Mouse (Mus musculus) limb, embryonic 14.5 days (tissue): ENCODE data around the gene Vcp. TPM values are rescaled to one million over a fixed set of nuclear protein-coding genes. Genes with fewer than 3 reads are reported as not detected.
A peak's percentile ranks its signal among the peaks of the same experiment; 100 is the strongest.

Experiments used
- ATAC-seq: fragments of 200-750 bp; cut with Nextera tagmentation; 2 replicates; pipeline ENCODE4 v1.8.0; 2017; ENCODE audit warnings: low read depth, moderate number of reproducible peaks, moderate TSS enrichment; ENCODE audit not compliant: low FRiP score
- DNase-seq: peaks from one replicate; pipeline ENCODE4 v3.0.0-alpha.2; 2015; ENCODE audit warnings: low spot score
- H3K27ac ChIP-seq: fragments of 300-500 bp; sonication (generic); replicated peaks from 2 replicates; pipeline ENCODE4 v1.5.1; 2014; ENCODE audit warnings: low read depth, mild to moderate bottlenecking, low read length, moderate library complexity, mixed read lengths
- H3K27me3 ChIP-seq: fragments of 300-500 bp; sonication (generic); 2 replicates; pipeline ENCODE4 v1.6.1; 2014; ENCODE audit warnings: low read length, mixed read lengths; ENCODE audit not compliant: control insufficient read depth, insufficient read depth
- H3K36me3 ChIP-seq: fragments of 300-500 bp; sonication (generic); 2 replicates; pipeline ENCODE4 v1.6.1; 2014; ENCODE audit warnings: mild to moderate bottlenecking, low read length, moderate library complexity, mixed read lengths; ENCODE audit not compliant: control insufficient read depth, insufficient read depth
- H3K4me1 ChIP-seq: fragments of 300-500 bp; sonication (generic); 2 replicates; pipeline ENCODE4 v1.6.1; 2014; ENCODE audit warnings: antibody characterized with exemption, low read length, mixed read lengths; ENCODE audit not compliant: control insufficient read depth, insufficient read depth
- H3K4me2 ChIP-seq: fragments of 300-500 bp; sonication (generic); replicated peaks from 2 replicates; pipeline ENCODE4 v1.6.1; 2014; ENCODE audit warnings: low read depth, mild to moderate bottlenecking, low read length, moderate library complexity; ENCODE audit not compliant: severe bottlenecking
- H3K4me3 ChIP-seq: fragments of 300-500 bp; sonication (generic); replicated peaks from 2 replicates; pipeline ENCODE4 v1.5.1; 2014; ENCODE audit warnings: low read length
- H3K9ac ChIP-seq: fragments of 300-500 bp; sonication (generic); 2 replicates; pipeline ENCODE4 v1.6.1; 2014; ENCODE audit warnings: mild to moderate bottlenecking, low read depth, low read length, moderate library complexity; ENCODE audit not compliant: severe bottlenecking
- H3K9me3 ChIP-seq: fragments of 300-500 bp; sonication (generic); 2 replicates; pipeline ENCODE4 v1.6.1; 2016; ENCODE audit warnings: low read length; ENCODE audit not compliant: control insufficient read depth
- POLR2A ChIP-seq: fragments of 200-500 bp; IDR thresholded peaks from 2 replicates; pipeline ENCODE4 v1.8.0; 2012; ENCODE audit warnings: inconsistent platforms, mild to moderate bottlenecking, moderate library complexity, borderline replicate concordance; ENCODE audit not compliant: insufficient read depth, insufficient read length; ENCODE audit errors: extremely low read depth
- WGBS: fragments of 180-500 bp; shearing (Covaris S2); extraction: QIAGEN DNeasy Blood & Tissue Kit; methylation state at CpG from one replicate; pipeline ENCODE4 v1.1.7; 2014; 5-methylcytosine and 5-hydroxymethylcytosine counted together
- polyA plus RNA-seq, 2 experiments: library from polyadenylated mRNA; depleted of rRNA in 1 of 2; stranded (reverse) in 1 of 2; unstranded in 1 of 2; fragments of >200 nt; fragmentation: Nextera tagmentation in 1 of 2; extraction: Ambion mirVana in 1 of 2; gene quantifications; 2 replicates each; pipeline versions ENCODE4 v1.2.1 to v1.2.3; 2012 to 2014

Vcp gene
- polyA plus RNA-seq, 2 experiments: 248 to 468 TPM

DNA sequence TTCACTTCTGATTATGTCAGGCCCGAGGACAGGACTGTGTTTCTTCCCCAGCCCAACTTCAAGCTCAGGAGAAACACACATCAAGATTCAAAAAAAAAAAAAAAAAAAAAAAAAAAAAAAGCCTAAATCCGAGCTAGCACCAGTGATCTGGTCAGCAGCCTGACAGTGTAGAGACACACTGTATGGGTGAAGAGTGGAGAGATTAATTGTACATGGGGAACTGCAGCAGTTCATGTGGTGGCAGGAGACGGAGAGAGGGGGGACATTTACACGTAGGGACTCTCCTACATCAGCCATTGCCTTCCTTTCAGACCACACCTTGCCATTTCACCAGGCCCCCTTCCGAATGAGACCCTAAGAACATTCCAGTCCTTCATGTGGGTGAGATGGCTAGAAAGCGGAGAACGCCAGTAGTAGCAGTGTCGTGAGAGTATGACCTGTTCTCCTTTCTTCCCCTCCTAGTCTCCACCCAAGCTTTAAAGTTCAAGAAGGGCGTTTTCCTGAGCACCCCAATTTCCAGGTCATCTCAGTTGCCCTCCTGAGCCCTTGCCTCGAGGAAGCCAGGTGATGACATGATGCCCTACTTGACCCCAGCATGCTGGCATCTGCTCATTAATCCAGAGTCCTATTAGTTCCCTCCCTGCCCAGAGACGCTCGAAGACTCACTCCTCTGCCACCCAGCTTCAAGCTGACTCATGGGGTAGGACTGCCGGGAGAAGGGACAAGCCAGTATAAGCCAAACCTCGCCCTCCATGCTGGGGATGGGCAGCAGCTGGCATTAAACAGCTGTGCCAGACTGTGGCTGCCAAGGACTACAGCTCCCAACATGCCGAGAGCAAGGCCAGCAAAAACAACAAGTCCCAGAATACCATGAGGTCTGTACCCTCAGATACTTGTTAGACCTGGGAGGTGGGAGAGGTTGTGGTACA lies 38.5 kb upstream of the Vcp start:
- H3K27me3 ChIP-seq: no peaks in the 10 kb centered on the region
- peak overlapping the region; percentile 72; the same call in 1 of the 2 replicates for H3K9ac ChIP-seq
- no peaks in the 10 kb centered on the region for H3K9me3 ChIP-seq
- no peak for TF ChIP-seq POLR2A
- no peak overlapping the region for H3K27ac ChIP-seq
- peak overlapping the region; percentile 68 for H3K4me3 ChIP-seq
- peaks cover 12% of the 10 kb centered on the region for H3K4me1 ChIP-seq
- peaks cover 26% of the 10 kb centered on the region for H3K36me3 ChIP-seq
- peak overlapping the region; percentile 80 for H3K4me2 ChIP-seq
- 51% methylated on average over 15 of the region's 15 CpGs for WGBS
- ATAC-seq (no peak), DNase-seq (no peak)

DNA sequence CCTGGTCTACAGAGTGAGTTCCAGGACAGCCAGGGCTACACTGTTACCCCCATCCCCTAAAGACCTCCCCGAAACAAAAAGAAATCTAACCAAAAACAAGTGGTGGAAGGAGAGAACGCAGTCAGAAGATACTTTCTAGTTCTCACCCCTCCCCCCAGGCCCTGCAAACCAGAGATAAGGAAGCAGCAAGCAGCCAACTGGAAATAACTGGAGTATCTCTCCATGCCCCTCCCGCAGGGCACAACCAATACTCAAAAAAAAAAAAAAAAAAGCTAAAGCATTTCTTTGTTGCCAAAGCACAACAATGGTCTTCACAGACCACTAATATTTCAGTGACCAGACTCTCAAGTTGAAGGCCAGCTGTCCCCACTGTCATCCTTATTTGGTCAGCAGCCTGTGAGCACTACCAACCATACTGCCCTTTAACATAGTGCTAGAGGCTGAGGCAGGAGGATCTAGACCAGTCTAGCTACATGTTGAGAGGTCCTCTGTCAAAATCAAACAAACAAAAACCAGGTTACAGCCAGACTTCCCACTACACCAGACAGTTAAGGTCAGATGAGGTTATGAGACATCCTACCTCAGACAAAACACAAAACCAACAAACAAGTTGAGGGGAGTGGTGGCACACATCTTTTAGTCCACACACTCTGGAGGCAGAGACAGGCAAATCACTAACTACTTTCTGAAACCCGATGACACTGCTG lies 37.7 kb upstream of the Vcp start:
- 76% methylated on average over 4 of the region's 4 CpGs for WGBS
- Histone ChIP-seq H3K9me3 (no peaks in the 10 kb centered on the region), H3K4me1 (peaks cover 11% of the 10 kb centered on the region), H3K36me3 (peaks cover 32% of the 10 kb centered on the region), H3K27me3 (no peaks in the 10 kb centered on the region), H3K4me3 (0 out of 2 replicates have a peak overlapping the region, but pooled peaks have one; percentile 68), H3K4me2 (no peak overlapping the region), H3K27ac (no peak overlapping the region), H3K9ac (no peak overlapping the region)
- ATAC-seq: no peak
- no peak for DNase-seq
- TF ChIP-seq POLR2A: no peak

DNA sequence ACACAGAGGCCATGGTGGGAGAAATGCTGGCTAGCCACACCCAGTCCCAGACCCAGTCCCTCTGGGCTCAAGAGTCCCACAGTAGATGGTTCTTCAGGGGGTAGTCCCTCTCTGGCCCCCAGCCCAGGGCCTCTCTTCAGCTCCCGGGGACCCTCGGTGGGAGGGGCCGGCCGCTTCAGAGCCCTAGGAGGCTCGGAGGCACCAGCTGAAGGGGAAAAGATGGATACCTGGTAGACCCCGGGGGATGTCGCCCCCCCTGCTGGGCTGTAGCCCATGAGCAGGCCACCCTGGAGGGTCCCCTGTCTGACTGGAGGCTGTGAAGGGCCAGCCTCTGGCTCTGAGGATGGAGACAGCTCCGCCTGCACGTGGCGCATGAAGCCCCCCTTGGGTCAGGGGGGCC lies 36.0 kb upstream of the Vcp start:
- Histone ChIP-seq H3K27ac (no peak overlapping the region), H3K9me3 (no peaks in the 10 kb centered on the region), H3K4me3 (no peak overlapping the region), H3K4me2 (no peak overlapping the region), H3K9ac (no peak overlapping the region), H3K36me3 (peaks cover 38% of the 10 kb centered on the region), H3K4me1 (peaks cover 16% of the 10 kb centered on the region), H3K27me3 (no peaks in the 10 kb centered on the region)
- ATAC-seq (no peak), DNase-seq (no peak)
- 83% methylated on average over 10 of the region's 10 CpGs for WGBS
- no peak for TF ChIP-seq POLR2A

DNA sequence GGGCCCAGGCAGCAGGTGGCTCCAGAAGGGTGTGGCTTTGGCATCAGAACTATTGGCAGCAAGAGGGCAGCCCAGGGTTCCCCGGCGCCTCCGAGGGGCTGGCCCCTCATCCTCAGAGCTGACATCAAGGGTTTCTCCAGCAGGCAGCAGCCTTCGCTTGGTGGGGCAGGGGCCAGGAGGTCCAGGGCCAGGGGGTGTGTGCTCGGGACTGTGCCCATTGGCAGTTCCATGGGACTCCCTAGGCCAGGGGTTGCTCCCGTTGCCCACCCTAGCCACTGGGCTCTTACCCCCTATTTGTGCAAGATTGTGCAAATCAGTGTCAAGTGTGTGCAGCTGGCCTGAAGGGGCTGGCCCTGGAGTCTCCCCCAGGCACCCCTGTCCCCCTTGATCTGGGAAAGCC lies 35.5 kb upstream of the Vcp start:
- 85% methylated on average over 6 of the region's 6 CpGs for WGBS
- no peak for TF ChIP-seq POLR2A
- Histone ChIP-seq H3K9me3 (no peaks in the 10 kb centered on the region), H3K36me3 (peaks cover 38% of the 10 kb centered on the region), H3K27ac (no peak overlapping the region), H3K4me3 (no peak overlapping the region), H3K4me2 (no peak overlapping the region), H3K27me3 (no peaks in the 10 kb centered on the region), H3K9ac (no peak overlapping the region), H3K4me1 (peaks cover 16% of the 10 kb centered on the region)
- ATAC-seq (no peak), DNase-seq (no peak)

DNA sequence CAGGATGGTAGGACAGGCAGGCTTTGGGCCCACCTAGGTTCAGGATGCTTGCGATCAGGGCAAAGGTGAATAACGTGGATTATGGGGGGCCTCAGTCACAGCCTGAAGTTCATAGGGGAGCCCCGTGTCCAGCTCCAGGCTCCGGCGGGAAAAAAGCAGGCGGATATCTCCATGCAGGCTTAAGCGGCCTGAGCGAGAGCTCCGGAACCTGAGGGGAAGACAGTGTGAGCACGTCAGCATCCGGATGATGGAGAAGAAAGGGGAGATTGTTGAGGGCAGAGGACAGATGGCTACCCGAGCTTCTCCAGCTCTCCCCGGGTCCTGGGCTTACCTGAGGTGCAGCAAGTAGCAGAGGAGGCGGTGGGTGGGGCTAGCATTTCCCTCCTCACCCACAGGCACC lies 33.2 kb upstream of the Vcp start:
- Histone ChIP-seq H3K36me3 (peaks cover 53% of the 10 kb centered on the region), H3K9ac (no peak overlapping the region), H3K4me3 (no peak overlapping the region), H3K4me1 (peaks cover 10% of the 10 kb centered on the region; the same call in 1 of the 2 replicates), H3K27ac (no peak overlapping the region), H3K27me3 (no peaks in the 10 kb centered on the region), H3K4me2 (no peak overlapping the region), H3K9me3 (no peaks in the 10 kb centered on the region)
- TF ChIP-seq POLR2A: no peak
- ATAC-seq: no peak
- 80% methylated on average over 14 of the region's 14 CpGs for WGBS
- DNase-seq: no peak
